Mouse (Mus musculus): ENCODE data around the gene Glg1.
"Not testable (repeated sequence)": the region's sequence is repeated elsewhere in the genome, so short reads cannot be mapped to it uniquely, and the experiment has no call there.

GRCm38 (mm10) chr8:111145460-111146012, 113.5 kb downstream of the Glg1 start:
- not testable (repeated sequence) for TF ChIP-seq CTCF (IDR thresholded peaks at IDR 0.05; ENCODE audit: control insufficient read depth, insufficient read depth, low read length)
- peak; percentile 9; the same call in 1 of the 2 replicates for TF ChIP-seq POLR2A (IDR thresholded peaks at IDR 0.05; ENCODE audit: borderline replicate concordance, control insufficient read depth, low read depth, low read length)
